Mouse (Mus musculus): ENCODE results near the gene Plcl1. TPM values are rescaled to one million over a fixed set of nuclear protein-coding genes. Genes with fewer than 3 reads are reported as not detected.

Plcl1 gene
- polyA plus RNA-seq, 1 experiment from 2014 or later: 4.2 TPM

DNA sequence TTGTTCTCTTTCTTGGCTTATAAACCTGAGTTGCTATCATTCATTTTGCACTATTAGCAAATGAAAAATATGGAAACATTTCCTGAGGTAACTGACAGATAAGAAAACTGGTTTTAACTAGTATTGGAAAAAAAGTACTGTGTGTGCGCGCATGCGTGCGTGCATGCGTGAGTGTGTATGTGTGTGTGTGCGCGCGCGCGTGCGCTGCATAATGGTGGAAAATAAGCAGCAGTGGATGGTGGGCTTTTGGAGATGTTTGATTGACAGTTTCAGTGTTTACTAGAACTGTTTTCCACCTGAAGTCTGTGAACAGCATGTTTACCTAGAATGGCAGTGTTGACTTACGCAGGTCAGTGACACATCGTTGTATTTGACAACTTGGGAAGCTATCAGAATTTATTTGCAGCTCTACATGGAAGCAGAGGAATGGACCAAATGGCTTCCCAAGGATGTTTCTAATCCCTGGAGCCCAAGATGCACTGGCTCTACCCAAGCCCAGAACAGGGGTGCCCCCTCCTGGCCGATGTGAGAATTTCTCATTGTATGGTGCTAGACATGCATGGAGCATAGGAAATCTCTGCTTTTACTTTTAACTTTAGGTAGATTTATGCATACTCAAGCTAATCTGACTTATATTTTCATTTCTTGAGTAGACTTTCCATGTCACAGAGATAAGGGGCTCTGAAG lies 330.5 kb downstream of the Plcl1 start:
- no peak overlapping the region for H3K4me2 ChIP-seq
- H3K4me3 ChIP-seq: no peak overlapping the region
- no peaks in the 10 kb centered on the region for H3K9me3 ChIP-seq
- H3K27me3 ChIP-seq: no peaks in the 10 kb centered on the region; the same call in 1 of the 2 replicates
- H3K4me1 ChIP-seq (replicated peaks): no peaks in the 10 kb centered on the region
- H3K27ac ChIP-seq: no peak overlapping the region
- ATAC-seq (ENCODE audit: low FRiP score): peak; percentile 86
- 86% methylated on average over 14 of the region's 14 CpGs for WGBS
- H3K9ac ChIP-seq: no peak overlapping the region
- no peaks in the 10 kb centered on the region for H3K36me3 ChIP-seq

DNA sequence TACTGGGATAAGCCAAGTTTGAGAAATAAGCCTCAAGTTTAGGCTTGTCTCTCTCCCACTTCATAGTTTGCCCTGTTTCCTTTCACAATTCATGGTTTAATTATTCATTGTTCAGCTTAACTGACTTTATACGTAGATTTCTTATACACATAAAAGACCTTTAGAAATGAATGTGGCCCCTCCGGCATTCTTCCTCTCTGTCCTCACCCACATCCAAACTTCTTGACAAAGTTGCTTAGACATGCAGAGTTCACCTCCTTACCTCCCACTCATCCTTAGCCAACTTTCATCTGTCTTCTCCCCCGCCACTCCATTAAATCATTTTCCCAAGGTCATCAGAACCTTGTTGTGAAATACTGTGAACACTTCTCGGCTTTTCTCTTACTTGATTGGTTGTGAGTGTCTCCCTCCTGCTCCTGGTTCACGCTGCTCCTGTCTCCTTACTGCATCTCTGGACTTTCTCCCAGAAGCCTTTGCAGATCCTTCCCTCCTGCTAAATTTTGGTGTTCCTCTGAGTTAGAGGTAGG lies 331.1 kb downstream of the Plcl1 start:
- WGBS: 65% methylated on average over 5 of the region's 5 CpGs

DNA sequence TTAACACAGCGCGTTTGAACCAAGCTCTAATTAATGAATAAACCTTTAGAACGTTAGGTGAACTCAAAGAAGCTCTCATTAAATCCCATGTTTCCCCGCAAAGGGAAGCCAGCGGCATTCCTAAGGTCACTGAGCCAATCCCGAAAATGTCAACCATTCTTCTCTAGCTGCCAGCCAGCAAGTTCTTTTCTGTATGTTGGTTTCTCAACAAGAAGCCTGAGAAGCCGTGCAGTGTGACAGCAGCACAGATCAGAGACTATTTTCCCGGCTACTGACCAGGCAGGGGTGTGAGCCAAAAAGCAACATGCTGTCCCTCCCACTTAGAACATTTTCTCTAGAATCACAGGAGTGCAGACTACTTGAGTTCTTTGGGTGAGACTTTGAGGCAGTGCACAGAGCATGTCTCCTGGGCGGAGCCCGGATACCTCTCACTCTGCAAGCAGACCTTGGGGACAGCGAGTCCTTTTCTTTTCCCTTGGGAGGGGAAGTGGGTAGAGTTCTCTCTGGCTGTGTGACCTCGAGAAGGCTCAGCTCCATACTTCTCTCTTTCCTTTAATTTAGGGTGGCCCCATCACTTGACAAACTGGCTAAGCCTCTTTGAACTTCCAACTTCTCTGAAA lies 333.1 kb downstream of the Plcl1 start:
- no peak for ATAC-seq (ENCODE audit: low FRiP score)
- H3K4me1 ChIP-seq (replicated peaks): no peaks in the 10 kb centered on the region
- WGBS: 72% methylated on average over 12 of the region's 12 CpGs

More for the DNA sequence above, 331.1 kb downstream of the Plcl1 start:
- Histone ChIP-seq H3K27me3 (no peaks in the 10 kb centered on the region; the same call in 1 of the 2 replicates), H3K9me3 (no peaks in the 10 kb centered on the region), H3K4me2 (no peak overlapping the region), H3K4me3 (no peak overlapping the region), H3K27ac (no peak overlapping the region), H3K4me1 (replicated peaks) (no peaks in the 10 kb centered on the region), H3K36me3 (no peaks in the 10 kb centered on the region), H3K9ac (no peak overlapping the region)
- no peak for ATAC-seq (ENCODE audit: low FRiP score)

DNA sequence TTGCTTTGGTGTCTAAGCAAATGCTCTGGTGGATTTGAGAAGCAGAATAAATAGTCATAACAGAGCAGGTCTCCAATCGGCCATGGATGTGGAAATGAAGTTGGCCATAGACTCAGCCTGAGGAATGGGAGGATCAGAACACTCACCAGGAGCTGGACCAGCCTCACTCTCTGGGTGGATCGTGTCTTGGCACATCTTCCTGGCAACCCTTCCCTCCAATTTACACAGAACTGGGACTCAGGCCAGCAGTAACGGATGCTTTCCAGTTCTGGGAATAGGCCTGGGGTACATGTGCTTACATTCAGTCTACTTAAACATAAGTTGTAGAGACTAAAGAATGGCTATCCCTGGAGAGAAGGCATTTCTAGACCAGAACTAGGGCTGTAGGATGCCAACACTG lies 336.2 kb downstream of the Plcl1 start:
- no peaks in the 10 kb centered on the region for H3K4me1 ChIP-seq (replicated peaks)

More for the DNA sequence above, 333.1 kb downstream of the Plcl1 start:
- H3K9ac ChIP-seq: no peak overlapping the region
- no peak overlapping the region for H3K27ac ChIP-seq
- no peaks in the 10 kb centered on the region for H3K9me3 ChIP-seq
- no peaks in the 10 kb centered on the region for H3K36me3 ChIP-seq
- no peaks in the 10 kb centered on the region; the same call in 1 of the 2 replicates for H3K27me3 ChIP-seq
- no peak overlapping the region for H3K4me3 ChIP-seq
- no peak overlapping the region for H3K4me2 ChIP-seq

DNA sequence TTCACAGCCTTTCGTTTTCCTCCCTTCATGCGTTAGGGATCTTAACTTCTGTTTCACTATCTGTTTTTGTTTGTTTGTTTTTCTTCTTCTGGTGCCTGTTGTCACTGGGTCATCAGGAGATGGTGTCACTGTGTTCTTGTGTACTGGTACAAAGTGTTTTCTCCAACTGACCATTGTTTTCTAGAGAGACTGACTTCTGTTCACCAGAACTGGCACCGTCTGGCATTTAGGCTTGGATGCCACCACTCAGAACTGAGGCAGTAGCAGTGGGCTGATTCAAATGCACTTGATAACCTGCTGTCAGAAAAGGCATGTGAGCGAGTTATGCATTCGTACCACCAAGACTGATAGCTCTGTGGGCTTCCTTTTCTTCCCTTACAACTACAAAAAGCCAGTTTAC lies 342.8 kb downstream of the Plcl1 start:
- Histone ChIP-seq H3K4me1 (replicated peaks) (no peaks in the 10 kb centered on the region), H3K36me3 (no peaks in the 10 kb centered on the region), H3K9me3 (no peaks in the 10 kb centered on the region), H3K4me3 (no peak overlapping the region), H3K27ac (no peak overlapping the region), H3K9ac (no peak overlapping the region), H3K4me2 (no peak overlapping the region), H3K27me3 (no peaks in the 10 kb centered on the region)
- no peak for ATAC-seq (ENCODE audit: low FRiP score)
- WGBS: 83% methylated on average over 5 of the region's 5 CpGs

More for the DNA sequence above, 336.2 kb downstream of the Plcl1 start:
- Histone ChIP-seq H3K4me2 (no peak overlapping the region), H3K9ac (no peak overlapping the region), H3K27ac (no peak overlapping the region), H3K27me3 (no peaks in the 10 kb centered on the region; the same call in 1 of the 2 replicates), H3K9me3 (no peaks in the 10 kb centered on the region), H3K36me3 (no peaks in the 10 kb centered on the region), H3K4me3 (no peak overlapping the region)
- WGBS: 66% methylated on average over 3 of the region's 3 CpGs
- ATAC-seq (ENCODE audit: low FRiP score): no peak

DNA sequence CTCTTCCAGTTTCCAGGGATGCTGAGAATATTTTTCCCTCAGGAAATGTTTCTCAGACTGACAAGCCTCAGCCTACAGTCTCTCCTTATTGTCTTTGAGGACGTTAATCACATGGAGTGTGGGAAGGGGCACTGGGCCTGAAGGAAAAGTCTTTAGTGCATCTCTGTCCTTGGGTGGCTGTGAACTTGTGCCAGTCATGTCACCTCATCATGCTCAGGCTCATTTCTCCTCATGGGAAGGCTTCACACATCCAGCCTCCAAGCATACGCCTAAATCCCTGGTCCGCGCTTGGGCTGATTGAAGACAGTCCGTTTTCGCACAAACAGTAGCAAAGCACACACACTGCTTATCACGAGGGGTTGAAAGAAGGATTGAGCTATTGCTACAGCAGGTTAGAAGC lies 344.0 kb downstream of the Plcl1 start:
- no peak overlapping the region for H3K9ac ChIP-seq
- no peak for ATAC-seq (ENCODE audit: low FRiP score)
- H3K27me3 ChIP-seq: no peaks in the 10 kb centered on the region
- H3K36me3 ChIP-seq: no peaks in the 10 kb centered on the region
- no peak overlapping the region for H3K4me2 ChIP-seq
- H3K27ac ChIP-seq: no peak overlapping the region
- WGBS: 80% methylated on average over 7 of the region's 7 CpGs
- no peaks in the 10 kb centered on the region for H3K9me3 ChIP-seq
- H3K4me1 ChIP-seq (replicated peaks): no peaks in the 10 kb centered on the region
- no peak overlapping the region for H3K4me3 ChIP-seq

DNA sequence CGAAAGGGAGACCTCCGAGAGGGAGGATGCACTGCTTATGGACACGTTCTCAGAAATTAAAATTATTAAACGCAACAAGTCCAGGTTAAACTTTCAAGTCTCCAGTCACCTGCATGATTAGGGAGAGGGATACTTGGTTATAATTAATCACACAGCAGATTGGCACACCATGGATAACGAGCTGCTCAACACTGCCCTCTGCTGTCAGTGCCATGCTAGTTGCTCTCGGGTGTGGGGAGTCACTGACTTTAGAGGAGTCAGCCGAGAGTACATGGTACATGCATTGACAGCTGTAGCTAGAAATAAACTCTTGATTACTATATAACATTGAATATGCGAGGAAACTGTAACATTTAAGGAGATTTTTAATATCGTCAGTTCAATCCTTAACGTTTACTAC lies 350.0 kb downstream of the Plcl1 start:
- Histone ChIP-seq H3K36me3 (no peaks in the 10 kb centered on the region), H3K27me3 (no peaks in the 10 kb centered on the region), H3K4me2 (no peak overlapping the region), H3K9ac (no peak overlapping the region), H3K4me1 (replicated peaks) (no peaks in the 10 kb centered on the region), H3K27ac (no peak overlapping the region), H3K9me3 (no peaks in the 10 kb centered on the region), H3K4me3 (no peak overlapping the region)
- no peak for ATAC-seq (ENCODE audit: low FRiP score)
- WGBS: 61% methylated on average over 10 of the region's 10 CpGs

DNA sequence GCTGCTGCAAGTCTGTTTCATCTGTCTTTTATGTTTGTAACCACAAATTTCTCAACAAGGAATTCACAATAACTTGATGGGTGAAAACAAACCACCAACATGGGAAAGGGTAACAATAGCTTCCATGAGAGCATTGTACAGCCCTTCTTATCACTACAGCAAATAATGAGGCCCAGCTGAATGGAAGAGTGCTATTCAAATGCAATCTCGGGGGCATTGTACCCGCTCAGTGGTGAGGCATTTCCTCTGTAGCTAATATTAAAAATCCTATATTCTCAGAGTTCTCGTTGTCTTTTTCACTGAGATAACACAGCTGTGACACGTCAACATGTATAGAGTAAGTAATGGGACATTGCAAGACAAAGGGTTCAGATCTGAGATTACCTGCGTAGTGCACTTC lies 356.6 kb downstream of the Plcl1 start:
- H3K27ac ChIP-seq: no peak overlapping the region
- no peaks in the 10 kb centered on the region for H3K36me3 ChIP-seq
- H3K4me1 ChIP-seq (replicated peaks): 0 out of 2 replicates have a peak, but pooled peaks cover 4% of the 10 kb centered on the region
- H3K4me3 ChIP-seq: no peak overlapping the region
- no peaks in the 10 kb centered on the region for H3K27me3 ChIP-seq
- peak; percentile 43 for ATAC-seq (ENCODE audit: low FRiP score)
- H3K4me2 ChIP-seq: no peak overlapping the region
- H3K9ac ChIP-seq: no peak overlapping the region
- WGBS: 60% methylated on average over 5 of the region's 5 CpGs
- H3K9me3 ChIP-seq: no peaks in the 10 kb centered on the region

DNA sequence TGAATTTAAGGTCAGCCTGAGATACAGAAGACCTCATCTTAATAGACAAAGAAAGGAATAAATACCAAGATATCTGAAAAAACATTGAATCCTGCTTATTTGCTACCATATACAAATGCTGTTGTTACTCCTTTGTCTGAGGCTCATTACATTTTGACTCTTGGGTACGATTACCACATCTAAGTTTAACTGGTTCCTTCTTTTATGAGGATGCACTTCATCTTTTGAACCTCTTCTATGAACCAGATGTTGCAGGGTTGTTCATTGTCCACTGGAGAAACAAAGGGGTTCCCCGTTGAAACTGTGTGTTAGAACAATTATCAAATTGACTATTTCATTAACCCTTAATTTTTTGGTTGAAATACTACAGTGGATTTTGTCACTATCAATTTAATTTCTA lies 357.4 kb downstream of the Plcl1 start:
- no peak overlapping the region for H3K27ac ChIP-seq
- no peak overlapping the region for H3K4me3 ChIP-seq
- no peak for ATAC-seq (ENCODE audit: low FRiP score)
- H3K27me3 ChIP-seq: no peaks in the 10 kb centered on the region
- no peaks in the 10 kb centered on the region for H3K36me3 ChIP-seq
- 75% methylated on average over 2 of the region's 2 CpGs for WGBS
- 0 out of 2 replicates have a peak, but pooled peaks cover 4% of the 10 kb centered on the region for H3K4me1 ChIP-seq (replicated peaks)
- H3K4me2 ChIP-seq: no peak overlapping the region
- no peak overlapping the region for H3K9ac ChIP-seq
- H3K9me3 ChIP-seq: no peaks in the 10 kb centered on the region

DNA sequence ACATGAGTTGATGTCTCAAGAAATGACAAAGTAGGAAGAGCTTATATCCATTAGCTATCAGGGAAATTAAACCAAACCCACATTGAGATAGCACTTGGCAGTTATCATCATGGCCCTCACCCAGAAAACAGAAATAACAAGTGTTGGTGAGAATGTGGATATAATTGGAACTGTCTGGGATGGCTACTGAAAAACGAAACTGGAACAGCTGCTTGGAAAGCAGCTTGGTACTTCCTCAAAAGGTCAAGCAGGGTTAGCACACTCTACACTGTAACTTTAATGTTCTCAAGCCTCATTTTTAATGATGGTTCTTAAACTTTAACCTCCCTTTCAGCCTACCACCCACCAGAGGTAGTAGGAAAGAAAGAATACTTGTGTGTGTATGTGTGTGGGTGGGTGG lies 361.0 kb downstream of the Plcl1 start:
- Histone ChIP-seq H3K27me3 (no peaks in the 10 kb centered on the region), H3K9me3 (no peaks in the 10 kb centered on the region), H3K4me3 (no peak overlapping the region), H3K4me1 (replicated peaks) (0 out of 2 replicates have a peak, but pooled peaks cover under 1% of the 10 kb centered on the region), H3K4me2 (no peak overlapping the region), H3K36me3 (no peaks in the 10 kb centered on the region), H3K9ac (no peak overlapping the region), H3K27ac (no peak overlapping the region)
- WGBS: 73% methylated on average over 1 of the region's 1 CpGs
- ATAC-seq (ENCODE audit: low FRiP score): no peak

DNA sequence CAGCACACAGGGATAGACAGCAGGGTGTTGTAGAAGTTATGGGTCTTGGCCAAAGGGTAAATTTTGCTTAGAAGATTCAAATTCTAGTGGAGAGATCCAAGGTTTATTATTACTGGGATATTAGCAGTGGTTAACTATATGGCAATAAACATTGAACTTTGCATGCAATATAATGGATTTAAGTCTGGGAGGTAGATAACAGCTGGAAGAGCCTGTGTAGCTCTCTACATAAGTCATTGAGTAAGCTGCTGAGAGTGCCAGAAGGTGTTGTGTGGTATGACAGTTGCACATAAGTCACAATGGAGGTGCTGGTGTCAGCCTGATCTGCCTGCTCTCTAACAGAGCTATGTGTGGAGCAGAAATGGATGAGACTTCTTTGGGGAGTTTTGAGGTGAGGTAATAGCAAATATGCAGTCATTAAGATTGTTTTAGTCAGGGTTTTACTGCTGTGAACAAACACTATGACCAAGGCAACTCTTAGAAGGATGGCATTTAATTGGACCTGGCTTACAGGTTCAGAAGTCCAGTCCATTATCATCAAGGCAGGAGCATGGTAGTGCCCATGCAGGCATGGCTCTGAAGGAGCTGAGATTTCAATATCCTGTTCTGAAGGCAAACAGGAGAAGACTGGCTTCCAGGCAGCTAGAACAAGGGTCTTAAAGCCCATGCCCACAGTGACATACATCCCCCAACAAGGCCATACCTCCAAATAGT lies 364.5 kb downstream of the Plcl1 start:
- Histone ChIP-seq H3K27ac (no peak overlapping the region), H3K4me3 (no peak overlapping the region), H3K36me3 (no peaks in the 10 kb centered on the region), H3K9ac (no peak overlapping the region), H3K4me1 (replicated peaks) (no peaks in the 10 kb centered on the region), H3K4me2 (no peak overlapping the region), H3K27me3 (no peaks in the 10 kb centered on the region), H3K9me3 (no peaks in the 10 kb centered on the region)
- ATAC-seq (ENCODE audit: low FRiP score): no peak

DNA sequence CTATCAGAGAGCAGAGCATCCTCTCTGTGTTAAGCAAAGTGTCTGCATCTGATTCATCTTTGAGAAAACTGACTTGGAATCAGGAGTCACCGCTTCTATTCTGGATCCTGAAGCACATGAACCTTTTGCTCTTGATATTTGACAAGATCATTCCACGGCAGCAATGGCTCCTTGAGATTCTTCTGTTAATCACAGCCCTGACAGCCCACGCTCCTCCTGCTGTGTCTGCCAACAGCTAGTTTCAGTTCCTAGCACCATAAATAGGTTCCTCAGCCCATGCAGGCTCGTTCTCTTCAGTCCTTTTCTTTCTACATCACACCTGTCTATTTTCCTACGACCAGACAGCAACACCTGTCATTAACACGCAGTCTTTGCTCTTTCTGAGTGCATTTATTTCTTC lies 387.1 kb downstream of the Plcl1 start:
- 74% methylated on average over 6 of the region's 6 CpGs for whole genome bisulfite sequencing
- no peaks in the 10 kb centered on the region for H3K4me1 ChIP-seq (replicated peaks)
- no peaks in the 10 kb centered on the region for H3K36me3 ChIP-seq
- H3K27me3 ChIP-seq: no peaks in the 10 kb centered on the region
- H3K9me3 ChIP-seq: no peaks in the 10 kb centered on the region
- no peak overlapping the region for H3K4me3 ChIP-seq
- H3K4me2 ChIP-seq: no peak overlapping the region
- no peak overlapping the region for H3K9ac ChIP-seq
- no peak overlapping the region for H3K27ac ChIP-seq
- ATAC-seq (ENCODE audit: low FRiP score): no peak
